Mouse (Mus musculus): ENCODE data around the gene Chit1.

Chit1 gene

GRCm38 (mm10) chr1:134110979-134111378 lies at the start of gene Chit1:
TSS of gene Chit1 (plus strand) at chr1:134111242.
- DNase-seq (ENCODE audit: low spot score), result no peak

- no peak for DNase-seq (ENCODE audit: low spot score)
Observed at GRCm38 (mm10) chr1:134061915-134062314, 49.1 kb upstream of the Chit1 start.

- DNase-seq (ENCODE audit: low spot score), result no peak
Observed at GRCm38 (mm10) chr1:134062411-134063085, 48.5 kb upstream of the Chit1 start.

- peak; percentile 45 for DNase-seq (ENCODE audit: low spot score)
Observed at GRCm38 (mm10) chr1:134063086-134063772, 47.8 kb upstream of the Chit1 start.

GRCm38 (mm10) chr1:134063773-134064125 lies 47.3 kb upstream of the Chit1 start:
- no peak for DNase-seq (ENCODE audit: low spot score)

- DNase-seq (ENCODE audit: low spot score), result no peak
Observed at GRCm38 (mm10) chr1:134064296-134064831, 46.7 kb upstream of the Chit1 start.

GRCm38 (mm10) chr1:134065241-134065809 lies 45.7 kb upstream of the Chit1 start:
- DNase-seq (ENCODE audit: low spot score), result no peak

- DNase-seq (ENCODE audit: low spot score), result no peak
Observed at GRCm38 (mm10) chr1:134066554-134066953, 44.5 kb upstream of the Chit1 start.

GRCm38 (mm10) chr1:134067143-134067619 lies 43.9 kb upstream of the Chit1 start:
- DNase-seq (ENCODE audit: low spot score), result no peak

GRCm38 (mm10) chr1:134070099-134070669 lies 40.9 kb upstream of the Chit1 start:
- no peak for DNase-seq (ENCODE audit: low spot score)

- DNase-seq (ENCODE audit: low spot score), result no peak
Observed at GRCm38 (mm10) chr1:134071411-134072018, 39.5 kb upstream of the Chit1 start.

- DNase-seq (ENCODE audit: low spot score), result no peak
Observed at GRCm38 (mm10) chr1:134073061-134073564, 37.9 kb upstream of the Chit1 start.

GRCm38 (mm10) chr1:134073658-134074057 lies 37.4 kb upstream of the Chit1 start:
- DNase-seq (ENCODE audit: low spot score), result no peak

GRCm38 (mm10) chr1:134074184-134074583 lies 36.9 kb upstream of the Chit1 start:
- DNase-seq (ENCODE audit: low spot score), result no peak

- DNase-seq (ENCODE audit: low spot score), result no peak
Observed at GRCm38 (mm10) chr1:134074606-134075005, 36.4 kb upstream of the Chit1 start.

GRCm38 (mm10) chr1:134075532-134075931 lies 35.5 kb upstream of the Chit1 start:
- no peak for DNase-seq (ENCODE audit: low spot score)

- DNase-seq (ENCODE audit: low spot score), result no peak
Observed at GRCm38 (mm10) chr1:134076789-134077188, 34.3 kb upstream of the Chit1 start.

GRCm38 (mm10) chr1:134077389-134078060 lies 33.5 kb upstream of the Chit1 start:
- DNase-seq (ENCODE audit: low spot score), result no peak

GRCm38 (mm10) chr1:134078061-134078795 lies 32.8 kb upstream of the Chit1 start:
- no peak for DNase-seq (ENCODE audit: low spot score)

- peak; percentile 94 for DNase-seq (ENCODE audit: low spot score)
Observed at GRCm38 (mm10) chr1:134078802-134079476, 32.1 kb upstream of the Chit1 start, which contains the start of gene Btg2. TSS of gene Btg2 (minus strand) at chr1:134079120.

Data from urinary bladder, postnatal 25 days (tissue).